Mouse (Mus musculus): ENCODE measurements around the gene B4galnt4. TPM values are rescaled to one million over a fixed set of nuclear protein-coding genes. Genes with fewer than 3 reads are reported as not detected.

The B4galnt4 gene
- total RNA-seq, 2 experiments from 2014 or later = 0.83 to 0.95 TPM

GRCm38 (mm10) chr7:141072017-141072745 lies 11.3 kb downstream of the B4galnt4 start:
- DNase-seq = peak; percentile 34 to 38

GRCm38 (mm10) chr7:141073782-141074181 lies 12.9 kb downstream of the B4galnt4 start:
- DNase-seq = no peak

- DNase-seq = no peak
Measured at GRCm38 (mm10) chr7:141077841-141078240, 16.9 kb downstream of the B4galnt4 start, which contains the start of gene Pkp3. Gene Pkp3 (plus strand): TSS chr7:141078218.

GRCm38 (mm10) chr7:141078876-141079275 lies 18.0 kb downstream of the B4galnt4 start:
- DNase-seq = no peak

- DNase-seq = no peak
Measured at GRCm38 (mm10) chr7:141079481-141080449, 18.9 kb downstream of the B4galnt4 start.

GRCm38 (mm10) chr7:141087894-141088293 lies 27.0 kb downstream of the B4galnt4 start:
- peak in 1 of 2 experiments; percentile 23 for DNase-seq

- DNase-seq = no peak
Measured at GRCm38 (mm10) chr7:141088473-141088872, 27.6 kb downstream of the B4galnt4 start.

GRCm38 (mm10) chr7:141090228-141090627 lies 29.3 kb downstream of the B4galnt4 start:
- peak; percentile 43 for DNase-seq

- peak; percentile 94 to 95 for DNase-seq
Measured at GRCm38 (mm10) chr7:141092051-141092735, 31.3 kb downstream of the B4galnt4 start.

GRCm38 (mm10) chr7:141093950-141094349 lies 33.0 kb downstream of the B4galnt4 start:
- DNase-seq = no peak

GRCm38 (mm10) chr7:141094487-141095205 lies 33.7 kb downstream of the B4galnt4 start:
- DNase-seq = no peak

- DNase-seq = no peak
Measured at GRCm38 (mm10) chr7:141096021-141096420, 35.1 kb downstream of the B4galnt4 start.

- DNase-seq = peak; percentile 67 to 81
Measured at GRCm38 (mm10) chr7:141096649-141097056, 35.7 kb downstream of the B4galnt4 start.

GRCm38 (mm10) chr7:141097177-141097576 lies 36.3 kb downstream of the B4galnt4 start:
- DNase-seq = no peak

- peak; percentile 30 to 45 for DNase-seq
Measured at GRCm38 (mm10) chr7:141099911-141100691, 39.2 kb downstream of the B4galnt4 start, which contains the start of gene Sigirr. Gene Sigirr (minus strand): TSS chr7:141100572.

GRCm38 (mm10) chr7:141103161-141103560 lies 42.3 kb downstream of the B4galnt4 start:
- no peak for DNase-seq

- no peak for DNase-seq
Measured at GRCm38 (mm10) chr7:141115874-141116273, 55.0 kb downstream of the B4galnt4 start.

- no peak for DNase-seq
Measured at GRCm38 (mm10) chr7:141117636-141118035, 56.7 kb downstream of the B4galnt4 start, which contains the start of gene Ano9. Gene Ano9 (minus strand): TSS chr7:141117806.

GRCm38 (mm10) chr7:141119487-141119886 lies 58.6 kb downstream of the B4galnt4 start:
- DNase-seq = no peak

- no peak for DNase-seq
Measured at GRCm38 (mm10) chr7:141120605-141121004, 59.7 kb downstream of the B4galnt4 start.

Measured in adrenal gland, postnatal 36 days (tissue).